Mouse (Mus musculus): ENCODE results near the gene Pdcd1lg2.

Pdcd1lg2 gene

DNA sequence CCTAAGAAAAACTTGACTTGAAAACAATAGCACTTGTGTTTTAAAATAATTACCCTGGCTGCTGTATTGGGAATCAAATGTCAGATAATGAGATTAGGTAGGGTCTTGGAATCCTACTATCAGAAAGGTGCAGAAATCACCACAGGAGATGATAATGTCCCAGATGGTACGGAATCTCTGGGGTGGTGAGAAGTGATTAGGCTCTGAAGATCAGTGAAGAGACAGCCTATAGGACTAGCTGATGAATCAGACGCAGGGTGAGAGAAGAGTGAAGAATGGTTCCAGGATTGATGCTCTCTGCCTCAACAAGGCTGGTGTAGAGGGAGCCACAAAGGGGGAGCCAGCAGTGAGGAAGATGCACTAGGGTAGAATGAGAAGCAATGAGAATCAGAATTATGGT is 6.5 kb downstream of the Pdcd1lg2 start:
- no peak for DNase-seq (ENCODE audit: low read depth in 1 of 2, low spot score in 2 of 2)

- peak in 1 of 2 experiments; percentile 54 for DNase-seq (ENCODE audit: low read depth in 1 of 2, low spot score in 2 of 2)
These were observed 7.2 kb downstream of the Pdcd1lg2 start for GRCm38 (mm10) chr19:29417894-29418293.

DNA sequence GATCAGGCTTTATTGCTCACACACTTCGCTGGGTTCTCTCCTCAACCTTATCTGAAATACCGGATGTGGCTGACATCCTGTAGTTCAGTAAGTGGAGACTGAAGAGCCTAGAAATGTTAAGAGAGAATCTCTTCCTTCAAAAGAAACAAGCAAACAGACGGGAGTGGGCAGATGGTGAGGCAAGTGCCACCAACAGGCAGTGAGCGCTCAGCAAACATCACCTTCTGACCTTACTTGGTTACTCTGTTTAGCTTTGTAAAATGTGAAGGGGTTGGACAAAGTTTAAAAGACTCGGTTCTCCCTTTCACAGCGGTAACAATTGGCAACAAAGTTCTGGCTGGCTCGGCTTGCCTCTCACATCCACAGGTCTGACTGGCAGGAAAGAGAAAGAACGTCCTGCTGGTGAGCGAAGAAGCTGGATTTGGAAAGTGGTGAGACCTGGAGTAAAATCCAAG is 8.0 kb downstream of the Pdcd1lg2 start:
- DNase-seq (ENCODE audit: low read depth in 1 of 2, low spot score in 2 of 2) = no peak

DNA sequence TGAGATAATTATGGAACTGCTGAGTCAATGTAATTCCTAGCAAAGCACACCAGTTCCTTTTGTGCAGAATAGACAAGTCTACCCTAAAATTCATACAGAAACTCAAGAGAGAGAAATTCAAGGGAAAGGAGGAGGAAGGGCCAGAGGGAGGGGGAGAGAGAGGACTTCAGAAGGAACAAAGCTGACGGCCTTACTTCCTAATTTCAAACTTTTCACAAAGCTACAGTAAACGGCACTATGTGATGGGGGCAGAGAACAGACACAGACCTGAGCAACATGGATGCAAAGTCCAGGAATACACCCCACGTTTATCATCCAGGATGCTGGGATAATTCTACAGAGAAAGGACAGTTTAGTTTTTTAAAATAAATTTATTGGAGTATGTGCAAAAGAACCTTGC is 8.8 kb downstream of the Pdcd1lg2 start:
- DNase-seq (ENCODE audit: low read depth in 1 of 2, low spot score in 2 of 2) = no peak

GRCm38 (mm10) chr19:29419946-29420345 is 9.2 kb downstream of the Pdcd1lg2 start:
- peak; percentile 13 to 67 for DNase-seq (ENCODE audit: low read depth in 1 of 2, low spot score in 2 of 2)

- no peak for DNase-seq (ENCODE audit: low read depth in 1 of 2, low spot score in 2 of 2)
These were observed 9.7 kb downstream of the Pdcd1lg2 start for GRCm38 (mm10) chr19:29420397-29420796.

DNA sequence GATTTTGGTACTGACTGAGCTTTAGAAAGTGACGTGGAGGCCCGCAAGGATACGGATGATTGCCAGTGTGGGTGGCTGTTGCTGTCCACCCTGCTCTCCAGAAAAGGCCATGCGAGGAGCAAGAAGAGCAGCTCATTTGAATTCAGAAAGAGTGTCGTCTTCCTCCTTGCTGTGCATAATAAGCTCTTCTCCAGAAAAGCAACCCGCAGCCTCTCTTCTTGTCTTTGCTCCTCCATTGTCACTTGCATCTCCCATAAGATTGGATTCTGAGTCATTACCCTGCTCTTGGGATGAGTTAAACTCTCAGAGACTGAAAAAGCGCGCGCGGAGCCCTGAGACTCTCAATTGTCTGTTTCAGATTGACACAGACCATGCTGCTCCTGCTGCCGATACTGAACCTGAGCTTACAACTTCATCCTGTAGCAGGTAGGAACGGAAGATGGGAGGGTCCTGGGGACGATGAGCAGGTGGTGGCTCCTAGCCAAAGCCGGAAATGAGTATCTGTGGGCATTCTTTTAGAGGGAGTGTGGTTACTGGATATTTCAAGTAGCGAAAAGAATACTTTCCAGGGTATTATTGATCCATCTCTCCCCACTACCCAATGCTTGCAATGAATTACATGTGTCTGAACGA is 11.4 kb downstream of the Pdcd1lg2 start:
- DNase-seq (ENCODE audit: low read depth in 1 of 2, low spot score in 2 of 2) = no peak

GRCm38 (mm10) chr19:29422796-29423195 is 12.1 kb downstream of the Pdcd1lg2 start:
- DNase-seq (ENCODE audit: low read depth in 1 of 2, low spot score in 2 of 2) = no peak

DNA sequence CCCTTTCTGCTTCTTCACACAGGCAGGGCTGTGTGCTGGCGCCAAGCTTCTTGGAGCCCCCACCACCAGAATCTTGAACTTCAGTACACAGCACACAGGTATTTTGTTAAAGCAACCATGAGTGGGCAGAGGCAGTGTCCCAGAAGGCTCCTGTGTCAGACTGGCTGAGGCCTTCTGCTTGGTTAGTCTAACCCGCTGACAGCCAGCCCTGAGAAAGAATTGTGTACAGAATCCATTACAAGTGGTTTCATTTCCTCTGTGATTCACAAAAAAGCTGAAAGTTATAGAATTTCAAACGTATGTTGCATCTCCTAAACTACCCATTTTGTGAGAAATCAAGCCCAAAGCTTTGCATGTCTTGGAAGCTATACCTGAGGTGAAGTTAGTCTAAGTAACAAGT is 19.8 kb downstream of the Pdcd1lg2 start:
- no peak for DNase-seq (ENCODE audit: low read depth in 1 of 2, low spot score in 2 of 2)

DNA sequence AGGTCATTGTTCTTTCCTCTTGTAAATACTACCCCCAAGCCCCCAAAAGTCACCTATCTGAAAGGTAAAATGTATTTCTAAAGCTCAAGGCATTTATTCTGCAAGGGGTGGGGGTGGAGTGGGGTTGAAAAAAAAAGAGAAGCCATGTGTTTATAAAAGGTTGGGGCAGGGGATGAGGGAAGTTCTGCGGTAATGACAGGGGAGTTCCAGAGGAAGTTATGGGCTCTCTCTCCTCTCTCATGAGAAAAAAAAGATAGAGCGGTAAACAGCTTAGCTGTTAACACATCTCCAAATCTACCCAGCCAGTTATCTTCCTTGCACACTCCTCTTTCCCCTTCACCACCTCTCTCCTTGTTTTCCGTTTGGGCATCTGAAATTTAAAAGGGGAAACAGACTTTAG is 20.2 kb downstream of the Pdcd1lg2 start:
- DNase-seq (ENCODE audit: low read depth in 1 of 2, low spot score in 2 of 2) = no peak

DNA sequence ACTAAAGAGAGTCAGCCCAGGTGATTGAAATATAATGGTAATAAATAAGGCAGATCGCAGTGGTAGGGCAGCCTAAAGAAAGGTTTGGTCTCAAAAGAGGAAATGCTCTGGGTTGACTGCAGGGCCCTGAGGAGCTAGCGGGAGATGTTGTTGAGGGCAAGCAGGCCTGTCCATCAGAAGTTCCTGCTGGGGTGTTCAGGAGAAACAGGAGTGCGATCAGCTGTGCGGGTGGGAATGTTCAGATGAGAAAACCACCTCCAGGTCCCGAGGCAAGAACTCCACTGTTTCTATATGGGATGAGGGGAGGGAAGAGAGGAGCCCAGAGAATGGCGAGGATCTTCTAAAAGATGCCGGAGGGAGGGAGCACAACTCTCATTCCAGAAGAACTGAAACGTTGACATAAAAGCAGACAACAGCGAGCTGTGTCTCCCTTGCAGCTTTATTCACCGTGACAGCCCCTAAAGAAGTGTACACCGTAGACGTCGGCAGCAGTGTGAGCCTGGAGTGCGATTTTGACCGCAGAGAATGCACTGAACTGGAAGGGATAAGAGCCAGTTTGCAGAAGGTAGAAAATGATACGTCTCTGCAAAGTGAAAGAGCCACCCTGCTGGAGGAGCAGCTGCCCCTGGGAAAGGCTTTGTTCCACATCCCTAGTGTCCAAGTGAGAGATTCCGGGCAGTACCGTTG is 26.2 kb downstream of the Pdcd1lg2 start:
- DNase-seq (ENCODE audit: low read depth in 1 of 2, low spot score in 2 of 2) = no peak

GRCm38 (mm10) chr19:29437849-29438248 is 27.1 kb downstream of the Pdcd1lg2 start:
- no peak for DNase-seq (ENCODE audit: low read depth in 1 of 2, low spot score in 2 of 2)

DNA sequence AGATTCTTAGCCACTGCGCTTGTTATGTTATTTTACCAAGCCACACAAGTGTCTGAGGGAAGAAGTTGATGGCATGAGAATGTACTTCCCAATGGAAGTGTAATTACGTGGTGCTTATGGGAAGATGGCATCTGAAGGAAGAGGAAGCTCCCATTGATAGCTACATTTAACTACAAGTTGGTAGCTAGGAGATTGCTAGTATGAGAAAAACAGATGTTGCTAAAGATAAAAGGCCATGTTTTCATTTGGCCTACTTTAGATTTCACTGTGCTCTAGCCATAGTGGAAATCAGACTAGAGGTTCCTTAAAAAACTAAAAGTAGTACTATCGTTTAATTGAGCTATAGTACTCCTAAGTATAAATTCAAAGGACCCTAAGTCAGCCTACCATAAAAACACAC is 28.5 kb downstream of the Pdcd1lg2 start:
- DNase-seq (ENCODE audit: low read depth in 1 of 2, low spot score in 2 of 2) = no peak

GRCm38 (mm10) chr19:29442492-29442891 is 31.8 kb downstream of the Pdcd1lg2 start:
- DNase-seq (ENCODE audit: low read depth in 1 of 2, low spot score in 2 of 2) = no peak

GRCm38 (mm10) chr19:29444364-29444763 is 33.6 kb downstream of the Pdcd1lg2 start:
- DNase-seq (ENCODE audit: low read depth in 1 of 2, low spot score in 2 of 2) = no peak

GRCm38 (mm10) chr19:29448373-29448772 is 37.7 kb downstream of the Pdcd1lg2 start:
- no peak for DNase-seq (ENCODE audit: low read depth in 1 of 2, low spot score in 2 of 2)

- DNase-seq (ENCODE audit: low read depth in 1 of 2, low spot score in 2 of 2) = no peak
These were observed 39.7 kb downstream of the Pdcd1lg2 start for GRCm38 (mm10) chr19:29450376-29450775.

GRCm38 (mm10) chr19:29454141-29454601 is 43.5 kb downstream of the Pdcd1lg2 start:
- DNase-seq (ENCODE audit: low read depth in 1 of 2, low spot score in 2 of 2) = no peak

DNA sequence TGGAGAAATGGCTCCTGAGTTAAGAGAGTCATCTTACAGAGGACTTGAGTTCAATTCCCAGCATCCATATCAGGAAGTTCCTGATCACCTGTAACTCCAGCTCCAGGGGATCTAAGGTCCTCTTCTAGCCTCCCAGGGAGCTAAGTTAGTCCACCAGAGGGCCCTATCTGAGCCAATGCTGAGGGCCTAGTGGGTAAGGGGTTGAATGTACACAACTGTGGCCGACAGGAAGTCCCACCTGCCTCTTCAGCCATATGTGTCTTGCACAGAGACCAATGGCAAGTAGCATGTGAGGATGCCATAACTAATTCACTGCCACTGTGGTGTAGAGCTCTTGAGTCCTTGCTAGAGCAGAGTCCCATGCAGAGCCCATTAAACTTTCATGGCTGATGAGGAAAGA is 44.4 kb downstream of the Pdcd1lg2 start:
- DNase-seq (ENCODE audit: low read depth in 1 of 2, low spot score in 2 of 2) = no peak

- DNase-seq (ENCODE audit: low read depth in 1 of 2, low spot score in 2 of 2) = no peak
These were observed 47.3 kb downstream of the Pdcd1lg2 start for GRCm38 (mm10) chr19:29457982-29458381.

DNA sequence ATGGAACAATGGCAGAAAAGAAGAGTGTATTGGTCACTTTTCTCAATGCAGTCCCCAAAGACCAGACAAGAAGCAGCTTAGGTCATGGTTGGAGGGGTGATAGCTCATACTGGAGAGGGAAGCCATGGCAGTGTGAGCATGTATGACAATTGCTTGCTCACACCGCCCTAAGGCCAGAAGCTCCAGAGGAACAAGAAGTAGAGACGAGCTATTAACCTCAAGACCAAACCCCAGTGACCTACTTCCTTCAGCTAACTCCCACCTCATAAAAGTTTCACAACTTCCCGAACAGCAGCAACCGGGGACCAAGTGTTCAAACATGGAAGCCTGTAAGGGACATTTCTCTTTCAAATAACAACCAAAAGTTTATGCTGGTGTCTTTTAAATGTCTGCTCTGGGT is 51.7 kb downstream of the Pdcd1lg2 start:
- DNase-seq (ENCODE audit: low read depth in 1 of 2, low spot score in 2 of 2) = peak; percentile 48 to 51

- DNase-seq (ENCODE audit: low read depth in 1 of 2, low spot score in 2 of 2) = peak in 1 of 2 experiments; percentile 43
These were observed 53.1 kb downstream of the Pdcd1lg2 start for GRCm38 (mm10) chr19:29463645-29464395.
